Mouse (Mus musculus) liver, postnatal 0 days (tissue): ENCODE data around the gene Olfr655. TPM values are rescaled to one million over a fixed set of nuclear protein-coding genes. Genes with fewer than 3 reads are reported as not detected.

Experiments used
- ATAC-seq: fragments of 200-750 bp; cut with Nextera tagmentation; 2 replicates; pipeline ENCODE4 v1.8.0; 2017; ENCODE audit warnings: mild to moderate bottlenecking, moderate library complexity
- DNase-seq: peaks from one replicate; pipeline ENCODE4 v3.0.0-alpha.2; 2016
- H3K27ac ChIP-seq: fragments of 300-500 bp; sonication (generic); 2 replicates; pipeline ENCODE4 v1.5.1; 2014; ENCODE audit warnings: antibody characterized with exemption, moderate library complexity, mild to moderate bottlenecking, low read depth
- H3K27me3 ChIP-seq: fragments of 300-500 bp; sonication (generic); 2 replicates; pipeline ENCODE4 v1.6.1; 2014; ENCODE audit warnings: low read length, control low read depth, mixed read lengths; ENCODE audit not compliant: insufficient read depth
- H3K36me3 ChIP-seq: fragments of 300-500 bp; sonication (generic); replicated peaks from 2 replicates; pipeline ENCODE4 v1.6.1; 2014; ENCODE audit warnings: mild to moderate bottlenecking, control low read depth, low read length, moderate library complexity, mixed read lengths; ENCODE audit not compliant: insufficient read depth
- H3K4me1 ChIP-seq: fragments of 300-500 bp; sonication (generic); 2 replicates; pipeline ENCODE4 v1.6.1; 2014; ENCODE audit warnings: antibody characterized with exemption, mild to moderate bottlenecking, control low read depth; ENCODE audit not compliant: insufficient read depth
- H3K4me2 ChIP-seq: fragments of 300-500 bp; sonication (generic); 2 replicates; pipeline ENCODE4 v1.6.1; 2014; ENCODE audit warnings: low read depth, mild to moderate bottlenecking, low read length, moderate library complexity, mixed read lengths
- H3K4me3 ChIP-seq: fragments of 300-500 bp; sonication (generic); 2 replicates; pipeline ENCODE4 v1.5.1; 2014; ENCODE audit warnings: low read depth, low read length
- H3K9ac ChIP-seq: fragments of 300-500 bp; sonication (generic); replicated peaks from 2 replicates; pipeline ENCODE4 v1.6.1; 2014; ENCODE audit warnings: mild to moderate bottlenecking, moderate library complexity
- H3K9me3 ChIP-seq: fragments of 300-500 bp; sonication (generic); 2 replicates; pipeline ENCODE4 v1.6.1; 2016; ENCODE audit warnings: mild to moderate bottlenecking, control low read depth, low read length, mixed read lengths
- CTCF ChIP-seq: sonication (generic); IDR thresholded peaks from 2 replicates; pipeline ENCODE4 v1.5.1; 2016; ENCODE audit warnings: antibody characterized with exemption, low read depth
- EP300 ChIP-seq: IDR thresholded peaks from 2 replicates; pipeline ENCODE4 v1.6.1; 2016; ENCODE audit warnings: antibody characterized with exemption, low read depth, mild to moderate bottlenecking
- WGBS: fragments of 180-500 bp; shearing (Covaris S2); extraction: QIAGEN DNeasy Blood & Tissue Kit; methylation state at CpG from one replicate; pipeline ENCODE4 v1.1.7; 2014; ENCODE audit not compliant: insufficient replicate concordance; 5-methylcytosine and 5-hydroxymethylcytosine counted together
- polyA plus RNA-seq: library from polyadenylated mRNA; unstranded; fragments of >200 nt; fragmentation: Nextera tagmentation; extraction: Ambion mirVana; gene quantifications from 2 replicates; pipeline ENCODE4 v1.2.1, GENCODE M21; 2015

The Olfr655 gene
- polyA plus RNA-seq, 1 experiment from 2014 or later, result not detected

DNA sequence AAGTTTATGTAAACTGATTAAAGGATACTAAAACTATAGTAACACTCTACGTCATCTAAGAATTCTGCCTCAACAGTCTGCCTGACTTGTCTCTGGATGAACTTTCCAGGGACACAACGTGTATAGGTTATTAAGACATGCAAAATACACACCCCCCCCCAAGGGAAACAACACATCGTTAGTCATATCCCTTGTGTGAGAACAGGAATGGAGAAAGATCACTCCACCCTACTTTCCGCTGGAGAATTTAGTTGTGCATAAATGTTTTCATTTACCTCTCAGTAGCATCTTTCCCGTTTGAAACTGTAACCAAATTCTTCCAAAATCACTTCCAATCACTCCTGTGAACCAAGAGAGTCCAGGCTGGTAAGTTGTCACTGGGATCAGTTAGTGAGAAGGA, 51.7 kb downstream of the Olfr655 start, which contains the start of gene Olfr651:
Olfr651 (plus strand) TSS at position 301 of the 400 bp plus-strand sequence.
- Histone ChIP-seq H3K9ac (no peak within 1 kb of the TSS), H3K4me1 (no peaks in the 10 kb centered on the region), H3K36me3 (no peaks in the 10 kb centered on the region), H3K27me3 (no peaks in the 10 kb centered on the region), H3K4me3 (no peak within 1 kb of the TSS), H3K27ac (no peak within 1 kb of the TSS), H3K9me3 (no peaks in the 10 kb centered on the region), H3K4me2 (no peak within 1 kb of the TSS)
- no peak for ATAC-seq
- no peak for DNase-seq
- TF ChIP-seq EP300 (no peak), CTCF (no peak)
- 73% methylated on average over 5 of the region's 5 CpGs for WGBS

Other genes starting within 250 kb of the Olfr655 start
- gene Trim12c, start 248.4 kb downstream of the Olfr655 start, polyA plus RNA-seq, result 1.8 and 1.9 TPM in 2 replicates
- gene Trim30b, start 231.9 kb downstream of the Olfr655 start, polyA plus RNA-seq, result 0.49 and 0.53 TPM in 2 replicates
- 0.38 and 0.50 TPM in 2 replicates for gene Trim30c, start 200.9 kb downstream of the Olfr655 start, polyA plus RNA-seq
- gene Trim30a, start 136.6 kb downstream of the Olfr655 start, polyA plus RNA-seq, result 4.3 and 5.2 TPM in 2 replicates
- gene Trim30d, start 93.9 kb downstream of the Olfr655 start, polyA plus RNA-seq, result 1.9 and 2.1 TPM in 2 replicates
- not detected in 2 replicates for gene Olfr651, start 51.6 kb downstream of the Olfr655 start, polyA plus RNA-seq
- gene Olfr652, start 40.9 kb downstream of the Olfr655 start, polyA plus RNA-seq, result not detected in 2 replicates
- gene Olfr653, start 24.5 kb downstream of the Olfr655 start, polyA plus RNA-seq, result not detected in 2 replicates
- gene Olfr654, start 14.8 kb downstream of the Olfr655 start, polyA plus RNA-seq, result not detected in 2 replicates
- not detected in 2 replicates for gene Olfr656, start 12.2 kb upstream of the Olfr655 start, polyA plus RNA-seq
- not detected in 2 replicates for gene Olfr657, start 23.0 kb upstream of the Olfr655 start, polyA plus RNA-seq
- gene Olfr658, start 45.5 kb upstream of the Olfr655 start, polyA plus RNA-seq, result not detected in 2 replicates
- not detected in 2 replicates for gene Olfr659, start 65.0 kb upstream of the Olfr655 start, polyA plus RNA-seq
- not detected in 2 replicates for gene Olfr661, start 84.7 kb upstream of the Olfr655 start, polyA plus RNA-seq
- gene Usp17le, start 175.7 kb upstream of the Olfr655 start, polyA plus RNA-seq, result not detected in 2 replicates
- gene Usp17lb, start 240.8 kb upstream of the Olfr655 start, polyA plus RNA-seq, result not detected in 2 replicates